Mouse (Mus musculus) forebrain, embryonic 16.5 days (tissue): ENCODE measurements around the gene Pias1. TPM values are rescaled to one million over a fixed set of nuclear protein-coding genes. Genes with fewer than 3 reads are reported as not detected.

ENCODE experiments used
- ATAC-seq: fragments of 200-750 bp; cut with Nextera tagmentation; 2 replicates; pipeline ENCODE4 v1.8.0; 2017; ENCODE audit warnings: mild to moderate bottlenecking, moderate library complexity
- H3K27ac ChIP-seq: fragments of 300-500 bp; sonication (generic); 2 replicates; pipeline ENCODE4 v1.5.1; 2014; ENCODE audit warnings: low read length, control low read depth
- H3K27me3 ChIP-seq: fragments of 300-500 bp; sonication (generic); replicated peaks from 2 replicates; pipeline ENCODE4 v1.6.1; 2014; ENCODE audit warnings: low read length; ENCODE audit not compliant: control insufficient read depth, insufficient read depth
- H3K36me3 ChIP-seq: fragments of 300-500 bp; sonication (generic); 2 replicates; pipeline ENCODE4 v1.6.1; 2014; ENCODE audit not compliant: control insufficient read depth, insufficient read depth
- H3K4me1 ChIP-seq: fragments of 300-500 bp; sonication (generic); replicated peaks from 2 replicates; pipeline ENCODE4 v1.6.1; 2014; ENCODE audit warnings: low read length; ENCODE audit not compliant: control insufficient read depth, insufficient read depth
- H3K4me2 ChIP-seq: fragments of 300-500 bp; sonication (generic); 2 replicates; pipeline ENCODE4 v1.6.1; 2014; ENCODE audit warnings: mild to moderate bottlenecking, low read length, control low read depth
- H3K4me3 ChIP-seq: fragments of 300-500 bp; sonication (generic); replicated peaks from 2 replicates; pipeline ENCODE4 v1.5.1; 2014; ENCODE audit warnings: mild to moderate bottlenecking, low read length, control low read depth
- H3K9ac ChIP-seq: fragments of 300-500 bp; sonication (generic); replicated peaks from 2 replicates; pipeline ENCODE4 v1.6.1; 2014; ENCODE audit warnings: low read depth, low read length, control low read depth
- H3K9me3 ChIP-seq: fragments of 300-500 bp; sonication (generic); 2 replicates; pipeline ENCODE4 v1.6.1; 2016; ENCODE audit warnings: low read length; ENCODE audit not compliant: control insufficient read depth
- WGBS: fragments of 180-500 bp; shearing (Covaris S2); extraction: QIAGEN DNeasy Blood & Tissue Kit; methylation state at CpG from one replicate; pipeline ENCODE4 v1.1.7; 2014; 5-methylcytosine and 5-hydroxymethylcytosine counted together
- polyA plus RNA-seq: library from polyadenylated mRNA; unstranded; fragments of >200 nt; fragmentation: Nextera tagmentation; extraction: Ambion mirVana; gene quantifications from 2 replicates; pipeline ENCODE4 v1.2.1, GENCODE M21; 2015

Gene Pias1
- polyA plus RNA-seq, 1 experiment from 2014 or later, result 64.0 TPM

GRCm38 (mm10) chr9:62990134-62990533, 2.4 kb upstream of the Pias1 start:
- no peaks in the 10 kb centered on the region for H3K4me1 ChIP-seq
- no peaks in the 10 kb centered on the region for H3K36me3 ChIP-seq
- no peaks in the 10 kb centered on the region for H3K27me3 ChIP-seq
- no peak for ATAC-seq
- H3K4me2 ChIP-seq, result no peak overlapping the region
- H3K27ac ChIP-seq, result no peak overlapping the region
- WGBS, result 97% methylated on average over 3 of the region's 3 CpGs
- H3K9me3 ChIP-seq, result no peaks in the 10 kb centered on the region
- no peak overlapping the region for H3K4me3 ChIP-seq
- no peak overlapping the region for H3K9ac ChIP-seq

GRCm38 (mm10) chr9:62980777-62981202, 6.9 kb downstream of the Pias1 start:
- H3K36me3 ChIP-seq, result no peaks in the 10 kb centered on the region
- peak overlapping the region; percentile 97 for H3K27ac ChIP-seq
- 0% methylated on average over 35 of the region's 38 CpGs for WGBS
- H3K4me1 ChIP-seq, result peaks cover 14% of the 10 kb centered on the region
- H3K27me3 ChIP-seq, result no peaks in the 10 kb centered on the region
- H3K9me3 ChIP-seq, result no peaks in the 10 kb centered on the region
- peak overlapping the region; percentile 92 for H3K9ac ChIP-seq
- H3K4me2 ChIP-seq, result peak overlapping the region; percentile 81
- peak overlapping the region; percentile 98 for H3K4me3 ChIP-seq
- peak; percentile 96 for ATAC-seq

GRCm38 (mm10) chr9:62980162-62980776, 7.5 kb downstream of the Pias1 start:
- peak; percentile 83 for ATAC-seq
- WGBS, result 1% methylated on average over 55 of the region's 63 CpGs
- H3K4me3 ChIP-seq, result peak overlapping the region; percentile 98
- no peaks in the 10 kb centered on the region for H3K9me3 ChIP-seq
- H3K36me3 ChIP-seq, result no peaks in the 10 kb centered on the region
- peaks cover 14% of the 10 kb centered on the region for H3K4me1 ChIP-seq
- H3K9ac ChIP-seq, result peak overlapping the region; percentile 92
- peak overlapping the region; percentile 87 for H3K4me2 ChIP-seq
- no peaks in the 10 kb centered on the region for H3K27me3 ChIP-seq
- H3K27ac ChIP-seq, result peak overlapping the region; percentile 97

GRCm38 (mm10) chr9:62979461-62980161, 8.1 kb downstream of the Pias1 start:
- peak; percentile 11; the same call in 1 of the 2 replicates for ATAC-seq
- no peaks in the 10 kb centered on the region for H3K27me3 ChIP-seq
- no peaks in the 10 kb centered on the region for H3K36me3 ChIP-seq
- H3K4me2 ChIP-seq, result peak overlapping the region; percentile 87
- WGBS, result 2% methylated on average over 17 of the region's 17 CpGs
- H3K9me3 ChIP-seq, result no peaks in the 10 kb centered on the region
- H3K9ac ChIP-seq, result peak overlapping the region; percentile 92
- peaks cover 14% of the 10 kb centered on the region for H3K4me1 ChIP-seq
- peak overlapping the region; percentile 98 for H3K4me3 ChIP-seq
- peak overlapping the region; percentile 97 for H3K27ac ChIP-seq

GRCm38 (mm10) chr9:62977152-62977551, 10.6 kb downstream of the Pias1 start:
- Histone ChIP-seq H3K9ac (no peak overlapping the region), H3K4me2 (no peak overlapping the region), H3K4me1 (peaks cover 14% of the 10 kb centered on the region), H3K27ac (no peak overlapping the region), H3K27me3 (no peaks in the 10 kb centered on the region), H3K4me3 (no peak overlapping the region), H3K9me3 (no peaks in the 10 kb centered on the region), H3K36me3 (no peaks in the 10 kb centered on the region)
- WGBS, result 57% methylated on average over 4 of the region's 4 CpGs
- no peak for ATAC-seq

- Histone ChIP-seq H3K4me3 (no peak overlapping the region), H3K4me2 (no peak overlapping the region), H3K27me3 (no peaks in the 10 kb centered on the region), H3K4me1 (peaks cover 11% of the 10 kb centered on the region), H3K27ac (no peak overlapping the region), H3K9ac (no peak overlapping the region), H3K9me3 (no peaks in the 10 kb centered on the region), H3K36me3 (no peaks in the 10 kb centered on the region)
- 6% methylated on average over 2 of the region's 2 CpGs for WGBS
- ATAC-seq, result no peak
Observed at GRCm38 (mm10) chr9:62975830-62976229, 11.9 kb downstream of the Pias1 start.

GRCm38 (mm10) chr9:62974439-62974838, 13.3 kb downstream of the Pias1 start:
- Histone ChIP-seq H3K4me1 (peaks cover 9% of the 10 kb centered on the region), H3K36me3 (no peaks in the 10 kb centered on the region), H3K4me2 (no peak overlapping the region), H3K4me3 (no peak overlapping the region), H3K27ac (no peak overlapping the region), H3K27me3 (no peaks in the 10 kb centered on the region), H3K9me3 (no peaks in the 10 kb centered on the region), H3K9ac (no peak overlapping the region)
- WGBS, result 94% methylated on average over 2 of the region's 2 CpGs
- no peak for ATAC-seq

- Histone ChIP-seq H3K4me1 (peaks cover 8% of the 10 kb centered on the region), H3K4me3 (no peak overlapping the region), H3K9me3 (no peaks in the 10 kb centered on the region), H3K4me2 (no peak overlapping the region), H3K36me3 (no peaks in the 10 kb centered on the region), H3K27ac (no peak overlapping the region), H3K9ac (no peak overlapping the region), H3K27me3 (no peaks in the 10 kb centered on the region)
- 53% methylated on average over 10 of the region's 10 CpGs for WGBS
- no peak for ATAC-seq
Observed at GRCm38 (mm10) chr9:62972073-62972745, 15.5 kb downstream of the Pias1 start.

- H3K36me3 ChIP-seq, result no peaks in the 10 kb centered on the region
- H3K9me3 ChIP-seq, result no peaks in the 10 kb centered on the region
- no peak for ATAC-seq
- no peak overlapping the region for H3K4me3 ChIP-seq
- H3K9ac ChIP-seq, result no peak overlapping the region
- H3K4me2 ChIP-seq, result no peak overlapping the region
- H3K27me3 ChIP-seq, result no peaks in the 10 kb centered on the region
- H3K27ac ChIP-seq, result no peak overlapping the region
- peaks cover 8% of the 10 kb centered on the region for H3K4me1 ChIP-seq
Observed at GRCm38 (mm10) chr9:62970345-62970744, 17.4 kb downstream of the Pias1 start.
